Mouse (Mus musculus) stomach, embryonic 14.5 days (tissue): ENCODE measurements around the gene Aggf1. TPM values are rescaled to one million over a fixed set of nuclear protein-coding genes. Genes with fewer than 3 reads are reported as not detected.

ENCODE experiments used
- ATAC-seq: fragments of 200-750 bp; cut with Nextera tagmentation; 2 replicates; pipeline ENCODE4 v1.8.0; 2017; ENCODE audit warnings: low read depth, moderate TSS enrichment; ENCODE audit not compliant: insufficient number of reproducible peaks, insufficient read depth, low FRiP score
- H3K27ac ChIP-seq: fragments of 300-500 bp; sonication (generic); 2 replicates; pipeline ENCODE4 v1.5.1; 2014; ENCODE audit warnings: mild to moderate bottlenecking, low read length, moderate library complexity, mixed read lengths
- H3K27me3 ChIP-seq: fragments of 300-500 bp; sonication (generic); 2 replicates; pipeline ENCODE4 v1.6.1; 2014; ENCODE audit warnings: low read length, control low read depth, mixed read lengths; ENCODE audit not compliant: control insufficient read depth, insufficient read depth
- H3K36me3 ChIP-seq: fragments of 300-500 bp; sonication (generic); 2 replicates; pipeline ENCODE4 v1.6.1; 2014; ENCODE audit warnings: mild to moderate bottlenecking, control low read depth, low read length, moderate library complexity, mixed read lengths; ENCODE audit not compliant: control insufficient read depth, insufficient read depth
- H3K4me1 ChIP-seq: fragments of 300-500 bp; sonication (generic); 2 replicates; pipeline ENCODE4 v1.6.1; 2014; ENCODE audit warnings: low read length, control low read depth, mixed read lengths; ENCODE audit not compliant: control insufficient read depth, insufficient read depth
- H3K4me2 ChIP-seq: fragments of 300-500 bp; sonication (generic); replicated peaks from 2 replicates; pipeline ENCODE4 v1.6.1; 2014; ENCODE audit warnings: low read depth, low read length, control low read depth
- H3K4me3 ChIP-seq: fragments of 300-500 bp; sonication (generic); 2 replicates; pipeline ENCODE4 v1.5.1; 2014; ENCODE audit warnings: low read depth, low read length, control low read depth
- H3K9ac ChIP-seq: fragments of 300-500 bp; sonication (generic); replicated peaks from 2 replicates; pipeline ENCODE4 v1.6.1; 2014; ENCODE audit warnings: low read depth, mild to moderate bottlenecking, control low read depth, low read length, moderate library complexity, mixed read lengths
- H3K9me3 ChIP-seq: fragments of 300-500 bp; sonication (generic); 2 replicates; pipeline ENCODE4 v1.6.1; 2016; ENCODE audit warnings: low read depth, low read length, control low read depth; ENCODE audit not compliant: control insufficient read depth
- WGBS: fragments of 180-500 bp; shearing (Covaris S2); extraction: QIAGEN DNeasy Blood & Tissue Kit; methylation state at CpG from one replicate; pipeline ENCODE4 v1.1.7; 2014; 5-methylcytosine and 5-hydroxymethylcytosine counted together
- polyA plus RNA-seq: library from polyadenylated mRNA; unstranded; fragments of >200 nt; fragmentation: Nextera tagmentation; extraction: Ambion mirVana; gene quantifications from 2 replicates; pipeline ENCODE4 v1.2.1, GENCODE M21; 2014

Gene Aggf1
- polyA plus RNA-seq, 1 experiment from 2014 or later: 32.8 TPM

DNA sequence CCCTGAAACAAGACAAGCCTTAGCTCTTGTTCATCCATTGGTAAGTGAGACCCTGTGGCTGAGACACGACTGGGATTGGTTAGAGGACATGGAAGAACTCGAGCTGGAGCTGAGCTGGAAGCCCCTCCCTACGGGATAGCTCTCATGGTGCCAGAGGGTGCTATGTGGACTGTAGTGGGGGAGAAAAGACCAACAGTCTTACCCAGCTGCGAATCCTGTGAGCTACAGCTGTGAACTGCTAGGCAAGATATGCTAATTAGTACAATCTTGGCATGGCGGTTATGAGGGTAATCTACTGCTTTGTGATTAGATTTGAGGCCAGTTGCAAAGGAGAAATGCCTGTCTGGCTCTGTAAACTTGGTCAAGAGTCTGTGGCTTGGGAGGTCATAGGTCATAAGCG, 56.0 kb downstream of the Aggf1 start:
- 78% methylated on average over 6 of the region's 6 CpGs for WGBS
- no peaks in the 10 kb centered on the region for H3K36me3 ChIP-seq
- H3K27me3 ChIP-seq: no peaks in the 10 kb centered on the region
- H3K4me1 ChIP-seq: no peaks in the 10 kb centered on the region
- no peaks in the 10 kb centered on the region for H3K9me3 ChIP-seq
- ATAC-seq: no peak
- no peak overlapping the region for H3K4me2 ChIP-seq
- H3K9ac ChIP-seq: no peak overlapping the region
- no peak overlapping the region for H3K4me3 ChIP-seq
- H3K27ac ChIP-seq: no peak overlapping the region

DNA sequence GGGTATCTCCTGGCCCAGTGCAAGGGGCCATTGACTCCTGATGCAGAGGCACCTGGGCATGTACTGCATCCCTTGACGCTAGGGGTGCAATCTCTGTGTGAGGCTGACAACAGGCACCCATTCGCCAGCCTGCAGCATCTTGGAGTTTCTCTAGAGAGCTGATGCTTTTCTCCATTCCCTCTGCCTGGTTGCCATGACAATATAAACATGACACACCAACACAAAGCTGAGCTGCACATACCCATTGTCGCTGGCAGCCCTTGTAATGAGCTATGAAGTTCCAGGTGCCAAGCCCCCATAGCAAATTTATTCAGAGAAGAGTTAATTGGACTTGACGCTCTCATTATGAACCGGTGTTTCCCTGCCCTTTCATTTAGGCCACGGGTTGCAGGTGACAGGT, 63.1 kb downstream of the Aggf1 start:
- 80% methylated on average over 6 of the region's 6 CpGs for WGBS

GRCm38 (mm10) chr13:95307100-95307655, 68.0 kb downstream of the Aggf1 start:
- Histone ChIP-seq H3K9ac (no peak overlapping the region), H3K36me3 (no peaks in the 10 kb centered on the region), H3K27me3 (no peaks in the 10 kb centered on the region), H3K4me1 (no peaks in the 10 kb centered on the region), H3K4me2 (no peak overlapping the region), H3K27ac (no peak overlapping the region), H3K9me3 (no peaks in the 10 kb centered on the region), H3K4me3 (no peak overlapping the region)
- 67% methylated on average over 8 of the region's 8 CpGs for WGBS
- no peak for ATAC-seq

More for the DNA sequence above, 63.1 kb downstream of the Aggf1 start:
- ATAC-seq: no peak
- Histone ChIP-seq H3K4me1 (no peaks in the 10 kb centered on the region), H3K9ac (no peak overlapping the region), H3K27ac (no peak overlapping the region), H3K4me2 (no peak overlapping the region), H3K36me3 (no peaks in the 10 kb centered on the region), H3K4me3 (no peak overlapping the region), H3K9me3 (no peaks in the 10 kb centered on the region), H3K27me3 (no peaks in the 10 kb centered on the region)

GRCm38 (mm10) chr13:95306596-95306995, 68.6 kb downstream of the Aggf1 start:
- no peaks in the 10 kb centered on the region for H3K4me1 ChIP-seq
- 73% methylated on average over 4 of the region's 4 CpGs for WGBS
- no peaks in the 10 kb centered on the region for H3K36me3 ChIP-seq
- H3K9me3 ChIP-seq: no peaks in the 10 kb centered on the region
- ATAC-seq: no peak
- H3K9ac ChIP-seq: no peak overlapping the region
- no peaks in the 10 kb centered on the region for H3K27me3 ChIP-seq
- H3K27ac ChIP-seq: no peak overlapping the region
- H3K4me2 ChIP-seq: no peak overlapping the region
- no peak overlapping the region for H3K4me3 ChIP-seq

Other genes starting within 250 kb of the Aggf1 start
- 5.5 and 7.8 TPM in 2 replicates for gene Pde8b, start 125.0 kb downstream of the Aggf1 start, polyA plus RNA-seq
- gene Zbed3, start 51.7 kb downstream of the Aggf1 start, polyA plus RNA-seq: 60.5 and 66.9 TPM in 2 replicates
- gene Crhbp, start 69.6 kb upstream of the Aggf1 start, polyA plus RNA-seq: 0.19 and 0.24 TPM in 2 replicates
- 0.78 TPM in 1 of 2 replicates, not detected in the other for gene S100z, start 103.4 kb upstream of the Aggf1 start, polyA plus RNA-seq
- 11.4 and 13.8 TPM in 2 replicates for gene F2rl1, start 149.9 kb upstream of the Aggf1 start, polyA plus RNA-seq
- gene F2r, start 243.1 kb upstream of the Aggf1 start, polyA plus RNA-seq: 74.0 and 77.2 TPM in 2 replicates